Mouse (Mus musculus): ENCODE measurements around the gene Iqschfp.
A peak's percentile ranks its signal among the peaks of the same experiment; 100 is the strongest.

The Iqschfp gene

DNA sequence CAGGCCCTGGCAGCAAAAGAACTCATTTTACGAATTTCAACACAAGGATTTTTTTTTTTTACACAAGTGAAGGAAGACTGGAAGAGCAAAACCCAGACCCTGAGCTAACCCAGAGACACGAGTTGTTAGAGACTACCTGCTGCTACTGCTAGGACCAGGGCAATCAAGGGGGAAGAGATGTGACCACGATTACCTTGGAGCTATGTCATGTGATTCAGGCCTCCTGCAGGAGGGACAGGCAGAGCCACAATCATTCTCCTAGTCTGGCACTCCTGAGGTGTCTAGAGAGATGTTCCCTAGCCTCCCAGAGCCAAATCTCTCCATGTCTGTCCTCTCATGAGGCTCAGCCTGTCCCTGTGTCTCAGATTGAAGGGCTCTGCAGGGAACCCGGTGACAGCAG, 634.4 kb downstream of the Iqschfp start:
- DNase-seq (ENCODE audit: low read depth, low spot score) = no peak

DNA sequence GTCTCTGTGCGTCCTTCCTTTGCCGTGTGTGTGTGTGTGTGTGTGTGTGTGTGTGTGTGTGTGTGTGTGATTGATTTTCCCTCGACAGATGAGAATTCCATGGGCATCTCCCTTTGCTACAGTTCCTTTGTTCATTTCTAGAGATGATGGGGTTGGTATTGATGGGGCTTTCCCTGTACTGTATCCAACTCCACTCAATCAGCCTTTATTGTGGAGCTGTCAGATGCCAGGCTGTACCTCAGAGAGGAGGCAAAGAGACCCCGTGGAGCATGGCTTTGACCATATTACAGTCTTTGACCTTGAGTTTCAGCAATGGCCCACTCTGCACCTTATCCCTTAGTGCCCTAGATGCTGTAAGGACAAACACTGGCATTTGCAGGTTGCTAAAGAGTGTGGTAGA, 635.1 kb downstream of the Iqschfp start:
- no peak for DNase-seq (ENCODE audit: low read depth, low spot score)

DNA sequence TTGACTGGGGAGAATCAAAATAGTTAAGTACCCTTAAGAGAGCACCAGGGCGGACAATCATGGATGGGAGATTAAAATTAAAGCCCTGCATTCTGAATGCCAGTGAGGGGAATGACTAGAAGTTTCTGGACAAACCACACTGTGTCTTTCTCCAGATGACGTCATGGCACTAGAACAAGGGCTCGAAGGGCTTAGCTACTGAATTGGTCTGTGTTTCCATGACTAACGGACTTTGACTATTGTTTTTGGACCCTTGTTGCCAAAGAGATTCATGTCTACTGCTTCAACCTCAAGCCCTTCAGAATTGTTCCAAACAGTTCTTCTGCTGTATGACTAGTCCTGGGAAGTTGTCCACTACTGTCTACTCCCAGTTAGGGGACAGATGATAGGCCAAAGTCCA, 639.9 kb downstream of the Iqschfp start:
- no peak for DNase-seq (ENCODE audit: low read depth, low spot score)

DNA sequence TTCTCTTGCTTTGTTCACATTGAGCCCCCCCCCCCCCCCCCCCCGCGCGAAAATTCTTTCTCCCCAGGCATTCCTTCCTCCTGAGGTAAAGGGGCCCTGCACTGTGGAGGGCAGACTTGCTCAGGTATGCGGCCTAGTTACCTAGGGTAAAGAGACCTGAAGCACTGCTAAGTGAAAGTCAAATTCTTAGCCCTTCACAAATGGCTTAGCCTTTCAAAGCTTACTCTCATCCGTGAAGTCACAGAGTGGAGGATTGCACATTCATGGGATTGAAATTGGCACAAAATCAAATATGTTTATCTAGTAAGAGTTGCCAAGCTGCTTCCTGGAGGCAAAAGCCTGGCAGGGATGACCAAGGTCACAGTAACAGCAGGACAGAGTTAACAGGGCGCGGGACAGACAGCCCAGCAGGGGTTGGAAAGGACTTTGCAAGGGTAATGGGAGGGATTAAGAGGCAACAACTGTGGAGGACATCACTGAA, 642.6 kb downstream of the Iqschfp start:
- DNase-seq (ENCODE audit: low read depth, low spot score) = peak; percentile 74

DNA sequence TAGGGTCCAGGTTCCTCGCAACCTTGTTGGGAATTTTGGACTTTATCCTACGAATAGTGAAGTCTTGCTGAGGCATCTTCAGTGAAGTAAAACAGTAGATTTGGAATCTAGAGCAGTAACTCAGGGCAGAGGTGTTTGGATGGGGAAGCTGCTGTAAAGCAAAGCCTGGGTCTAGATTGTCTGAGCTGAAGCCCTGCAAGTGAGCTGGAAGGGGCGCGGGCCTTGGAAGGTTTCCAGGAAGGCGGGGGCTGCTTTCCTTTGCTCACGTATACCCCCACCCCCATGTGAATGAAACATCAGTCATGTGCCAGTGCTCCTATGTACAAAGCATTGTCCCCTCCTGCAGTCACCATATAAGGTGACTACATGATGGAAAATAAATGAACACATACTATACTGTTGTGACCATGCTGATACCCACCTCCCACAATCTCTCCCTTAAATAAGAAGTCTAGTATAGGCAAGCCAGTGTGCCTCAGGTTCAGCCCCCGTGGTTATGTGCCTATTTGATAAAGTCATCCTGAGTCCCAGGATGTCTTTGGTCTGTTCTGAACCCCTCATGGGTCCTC, 643.2 kb downstream of the Iqschfp start:
- DNase-seq (ENCODE audit: low read depth, low spot score) = no peak

DNA sequence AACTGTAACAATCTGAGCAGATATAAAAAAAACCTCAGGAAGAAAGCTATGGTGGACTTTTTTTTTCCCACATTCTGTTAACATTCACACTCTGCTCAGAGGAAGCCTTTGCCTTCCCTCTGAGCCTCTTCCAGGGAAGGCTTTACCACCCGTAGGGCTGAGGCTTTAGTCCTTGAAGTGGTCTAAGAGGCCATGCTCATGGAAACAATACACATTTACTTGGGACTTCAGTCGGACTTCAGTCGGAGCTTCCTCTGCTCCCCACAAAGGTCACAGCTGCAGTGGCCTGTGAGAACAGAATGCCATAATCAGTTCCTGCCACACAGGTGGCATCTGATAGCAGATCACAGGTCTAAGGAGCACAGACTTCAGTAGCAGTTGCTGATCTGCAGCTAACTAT, 644.0 kb downstream of the Iqschfp start:
- no peak for DNase-seq (ENCODE audit: low read depth, low spot score)

DNA sequence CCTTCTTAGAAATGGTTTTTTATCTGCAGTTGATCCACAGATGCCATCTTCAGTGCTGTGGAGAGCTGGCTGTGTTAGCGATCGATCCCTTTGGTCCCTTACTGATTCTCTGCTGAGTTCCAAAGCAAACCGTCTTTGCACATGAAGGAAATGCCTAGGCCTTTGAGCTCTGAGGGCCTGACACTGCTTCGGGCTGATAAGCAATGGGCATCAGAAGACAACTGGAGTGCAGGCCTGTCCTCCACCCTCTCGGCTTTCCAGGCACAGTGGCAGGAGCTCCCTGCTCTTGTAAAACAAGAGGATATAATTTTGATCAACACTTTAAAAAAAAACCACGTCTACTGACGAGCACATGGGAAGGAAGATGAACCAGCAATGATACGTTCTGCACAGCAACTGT, 649.7 kb downstream of the Iqschfp start:
- no peak for DNase-seq (ENCODE audit: low read depth, low spot score)

DNA sequence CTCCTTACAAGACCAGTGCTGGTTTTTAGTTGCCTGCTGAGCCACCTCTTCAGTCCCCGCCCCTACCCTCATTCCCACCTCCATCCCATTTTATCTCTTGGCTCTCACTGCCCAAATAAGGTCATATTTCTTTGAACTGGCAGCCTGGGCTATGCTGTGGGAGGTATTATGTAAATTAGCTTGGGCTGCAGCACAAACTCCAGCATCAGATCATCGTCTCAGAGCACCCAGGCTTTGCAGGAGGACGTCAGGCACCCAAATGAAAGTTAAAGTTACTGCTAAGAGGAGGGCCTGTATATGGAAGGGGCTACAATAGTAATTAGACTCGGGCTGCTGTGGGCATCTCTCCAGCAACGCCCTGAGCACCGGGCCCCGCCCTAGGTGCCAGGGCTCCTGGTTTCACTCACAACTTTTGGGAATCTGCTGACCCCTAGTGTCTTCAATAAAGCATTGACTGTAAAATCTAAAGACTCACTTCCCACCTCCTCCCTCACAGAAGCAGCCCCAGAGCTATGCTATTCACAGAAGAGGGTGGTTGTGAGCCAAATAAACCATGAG, 651.0 kb downstream of the Iqschfp start:
- peak; percentile 89 for DNase-seq (ENCODE audit: low read depth, low spot score)

DNA sequence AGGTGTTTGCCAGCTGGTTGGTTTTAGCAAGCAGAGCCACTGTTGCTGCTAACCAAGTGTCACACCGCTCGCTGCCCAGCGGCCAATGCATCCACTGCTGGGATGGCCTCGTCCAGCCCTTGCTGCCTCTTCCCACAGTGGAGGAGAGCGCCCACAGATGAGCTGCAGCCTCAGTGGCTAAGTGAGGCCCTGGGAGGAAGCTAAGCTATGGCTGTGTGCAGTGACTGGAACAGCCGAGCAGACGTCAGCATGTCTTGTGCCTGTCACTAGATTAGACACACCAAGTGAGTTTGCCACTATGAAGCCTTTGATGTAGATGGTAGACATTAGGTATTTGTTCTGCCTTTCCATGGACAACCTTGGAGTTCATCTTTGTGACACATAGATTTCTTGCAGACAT, 652.8 kb downstream of the Iqschfp start:
- no peak for DNase-seq (ENCODE audit: low read depth, low spot score)

DNA sequence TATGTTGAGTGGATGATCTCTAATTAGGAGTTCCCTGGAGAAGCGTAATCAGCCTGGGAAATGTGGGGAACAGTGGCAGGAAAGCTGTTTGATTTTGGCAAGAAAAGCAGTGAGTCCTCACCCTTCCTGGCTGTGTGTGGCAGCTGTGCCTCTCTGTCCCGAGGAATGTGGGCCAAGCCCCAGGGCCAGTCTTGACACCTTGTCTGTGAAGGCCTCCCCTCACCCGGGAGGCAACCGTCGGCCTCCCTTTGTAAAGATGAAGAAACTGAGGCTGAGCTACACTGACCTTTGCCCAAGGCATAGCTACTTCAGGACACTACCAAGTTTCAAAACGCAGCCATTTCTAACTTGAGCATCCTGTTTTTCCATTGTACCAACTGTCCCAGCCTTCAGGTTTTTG, 653.9 kb downstream of the Iqschfp start:
- DNase-seq (ENCODE audit: low read depth, low spot score) = no peak

DNA sequence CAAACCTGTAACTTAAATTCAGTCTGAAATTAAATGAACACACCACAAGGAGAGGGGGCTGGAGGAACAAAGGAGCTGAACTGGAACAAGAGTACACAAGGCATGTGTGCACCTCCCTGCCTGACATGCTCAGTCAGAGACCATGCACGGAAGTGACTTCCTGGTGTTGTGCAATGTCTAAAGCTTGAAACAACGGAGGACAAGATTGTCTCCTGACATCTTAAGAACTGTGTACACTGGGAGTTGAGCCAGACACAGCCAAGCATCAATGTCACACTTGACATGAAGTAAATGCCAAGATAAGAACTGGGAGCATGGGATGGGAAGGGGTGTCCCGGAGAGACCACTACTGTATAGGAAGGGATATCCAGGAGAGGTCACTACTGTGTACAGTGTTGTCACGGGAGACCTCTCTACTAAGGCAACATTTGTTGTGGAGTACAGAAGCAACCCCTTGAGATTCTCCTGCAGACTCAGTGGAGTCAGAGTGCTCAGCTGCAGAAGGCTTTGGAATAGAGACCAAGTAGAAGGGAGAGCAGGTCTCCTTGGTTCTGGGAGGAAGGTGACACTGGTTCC, 663.1 kb downstream of the Iqschfp start:
- DNase-seq (ENCODE audit: low read depth, low spot score) = no peak

DNA sequence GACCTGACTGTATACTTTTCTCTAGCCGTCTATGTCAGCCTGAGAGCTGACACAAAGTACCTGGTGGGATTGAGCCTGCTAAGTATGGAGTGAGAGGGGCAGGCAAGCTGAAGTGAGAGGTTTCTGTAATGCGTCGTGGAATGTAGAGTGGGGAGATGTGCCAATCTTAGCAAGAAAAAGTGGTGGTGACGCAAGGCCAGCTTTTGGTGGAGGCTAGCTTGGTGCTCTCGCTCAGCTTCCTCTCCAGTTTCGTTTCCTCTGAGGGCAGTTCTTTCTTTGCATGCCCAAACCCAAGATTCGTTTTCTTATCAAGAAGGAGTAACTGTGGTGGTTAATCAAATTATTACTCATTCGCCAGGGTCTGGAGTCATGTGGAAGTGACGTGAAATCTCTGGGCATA, 664.9 kb downstream of the Iqschfp start:
- DNase-seq (ENCODE audit: low read depth, low spot score) = no peak

DNA sequence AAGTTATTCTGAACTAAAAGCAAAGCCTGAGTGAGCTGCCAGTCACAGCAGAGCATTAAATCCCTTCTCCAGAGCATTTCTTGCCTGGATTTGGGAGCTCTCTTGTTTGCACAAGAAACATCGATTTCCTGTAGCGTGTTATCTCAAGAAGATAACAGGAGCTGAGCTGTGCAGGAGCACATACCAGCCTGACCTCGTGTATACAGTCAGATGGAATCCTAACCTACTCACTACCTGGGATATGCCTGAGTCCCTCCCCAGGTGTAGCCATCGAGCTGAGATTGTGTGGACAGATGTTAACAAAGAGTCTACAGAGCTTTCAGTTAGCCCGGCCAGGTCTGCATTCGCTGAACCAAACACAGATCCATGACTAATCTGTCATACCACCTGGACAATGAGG, 666.7 kb downstream of the Iqschfp start:
- DNase-seq (ENCODE audit: low read depth, low spot score) = no peak

DNA sequence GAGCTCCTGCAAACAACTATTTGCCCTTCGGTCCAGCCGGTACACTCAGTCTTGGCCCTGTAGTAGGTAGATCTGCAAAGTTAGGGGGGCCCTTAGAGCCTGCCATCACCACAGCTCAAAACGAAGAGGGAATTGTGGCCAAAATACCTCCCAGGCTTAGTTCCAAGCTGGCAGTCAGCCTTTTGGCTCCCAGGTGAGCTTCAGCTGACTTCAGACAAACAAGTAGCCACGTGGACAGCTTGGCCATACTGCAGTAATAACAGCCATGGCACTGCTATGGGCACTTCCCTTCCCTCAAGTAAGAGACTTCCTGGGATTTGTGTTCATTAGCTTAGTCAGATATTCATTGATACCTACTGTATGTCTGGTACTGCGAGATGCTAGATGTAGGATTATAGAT, 668.0 kb downstream of the Iqschfp start:
- DNase-seq (ENCODE audit: low read depth, low spot score) = no peak

DNA sequence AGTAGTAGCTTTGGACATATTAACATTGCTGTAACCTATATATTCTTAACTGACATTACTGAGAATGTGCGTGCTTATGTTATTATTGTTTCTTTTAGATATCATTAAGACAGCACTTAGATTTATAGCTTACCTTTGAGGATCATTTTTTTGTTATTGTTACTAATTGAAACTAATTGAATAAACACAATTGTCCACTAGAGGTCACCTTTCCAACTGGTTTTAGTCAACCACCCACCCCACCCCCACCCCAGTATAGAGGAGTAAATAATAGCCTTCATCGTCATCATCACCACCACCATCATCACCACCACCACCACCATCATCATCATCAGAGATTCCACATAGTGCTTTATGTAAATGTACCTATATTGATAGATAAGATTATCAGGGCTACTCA, 670.8 kb downstream of the Iqschfp start:
- no peak for DNase-seq (ENCODE audit: low read depth, low spot score)

DNA sequence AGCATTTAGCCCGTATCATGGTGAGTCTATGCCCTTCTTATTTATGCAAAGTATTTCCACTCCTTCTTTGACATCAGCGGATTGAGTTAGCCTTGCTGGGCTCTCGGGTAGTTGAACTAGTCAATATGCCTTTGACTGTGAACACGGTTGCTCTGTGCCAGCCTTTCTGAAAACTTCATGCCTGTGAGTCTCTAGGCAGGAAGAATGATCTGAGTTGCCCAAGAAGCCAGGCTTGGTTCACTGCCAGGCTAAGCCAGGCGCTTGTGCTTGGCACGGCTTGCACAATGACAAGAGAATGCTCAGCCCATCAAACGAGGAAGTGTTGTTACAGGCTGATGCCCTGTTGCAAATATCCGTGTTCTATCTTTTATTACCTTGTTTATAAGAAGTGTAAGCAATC, 671.9 kb downstream of the Iqschfp start:
- DNase-seq (ENCODE audit: low read depth, low spot score) = no peak

DNA sequence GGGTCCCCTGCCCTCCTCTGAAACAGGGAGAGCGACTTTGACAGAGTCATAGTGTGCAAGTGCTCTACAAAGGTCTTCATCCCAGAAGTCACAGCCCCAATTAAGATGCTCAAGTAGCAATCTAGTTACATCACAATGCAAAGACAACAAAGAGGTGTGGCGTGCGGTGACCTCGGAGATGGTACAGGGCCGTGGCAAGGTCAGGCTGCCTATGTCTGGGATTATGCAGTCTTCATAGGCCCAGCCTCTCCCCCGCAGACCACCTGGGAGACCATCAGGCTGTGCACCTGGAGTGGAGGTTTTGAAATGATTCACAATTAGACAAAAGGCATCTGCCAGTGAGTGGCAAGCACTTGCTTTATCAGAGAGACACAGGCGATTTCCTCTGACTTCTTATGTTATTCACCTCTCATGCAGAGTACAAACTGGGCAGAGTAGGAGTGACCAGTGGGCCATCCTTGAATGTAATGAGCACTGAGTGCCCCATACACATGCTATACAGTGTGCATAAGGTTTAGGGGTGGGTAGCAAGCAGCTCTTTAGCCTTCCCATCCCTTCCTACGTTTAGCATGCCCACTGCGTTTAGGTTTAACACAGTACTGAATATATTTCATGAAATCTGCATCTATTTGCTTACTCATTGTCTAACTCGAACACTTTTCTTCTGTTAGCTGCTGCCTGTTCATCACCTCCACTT, 673.1 kb downstream of the Iqschfp start:
- DNase-seq (ENCODE audit: low read depth, low spot score) = no peak

DNA sequence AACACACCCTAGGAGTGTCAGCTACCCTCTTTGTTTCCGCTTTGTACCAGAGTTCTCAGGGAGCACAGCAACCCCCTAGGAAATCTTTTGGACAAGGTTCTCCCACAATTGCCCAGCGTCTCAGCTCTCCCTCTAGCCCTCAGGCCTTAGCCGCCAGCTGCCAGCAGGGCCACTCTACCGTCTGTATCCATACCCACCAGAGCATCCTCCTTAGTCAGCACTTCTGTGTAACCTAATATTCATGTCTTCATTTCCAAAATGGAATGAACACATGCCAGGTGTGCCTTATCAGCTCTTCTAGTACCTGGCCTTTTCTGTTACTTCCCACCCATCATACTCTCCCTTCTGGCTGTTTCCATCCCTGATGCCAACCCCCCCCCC, 673.6 kb downstream of the Iqschfp start:
- DNase-seq (ENCODE audit: low read depth, low spot score) = no peak

DNA sequence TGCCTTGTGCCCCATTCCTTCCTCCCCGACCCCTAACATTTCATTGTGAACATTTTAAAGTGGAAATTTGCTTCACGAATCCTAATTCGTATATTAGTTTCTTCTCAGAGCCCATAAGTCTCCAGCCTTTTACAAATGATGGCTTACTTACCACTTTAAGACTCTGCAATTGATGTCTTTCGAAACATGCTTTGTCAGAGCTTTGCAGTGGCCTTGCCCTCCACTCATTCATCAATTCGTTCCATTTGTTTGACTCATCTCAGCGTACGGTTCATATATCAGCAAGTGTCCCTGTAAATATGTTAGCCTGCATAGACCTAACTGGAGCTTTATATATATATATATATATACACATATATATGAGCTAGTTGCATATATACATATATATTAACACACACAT, 675.5 kb downstream of the Iqschfp start:
- peak; percentile 56 for DNase-seq (ENCODE audit: low read depth, low spot score)

DNA sequence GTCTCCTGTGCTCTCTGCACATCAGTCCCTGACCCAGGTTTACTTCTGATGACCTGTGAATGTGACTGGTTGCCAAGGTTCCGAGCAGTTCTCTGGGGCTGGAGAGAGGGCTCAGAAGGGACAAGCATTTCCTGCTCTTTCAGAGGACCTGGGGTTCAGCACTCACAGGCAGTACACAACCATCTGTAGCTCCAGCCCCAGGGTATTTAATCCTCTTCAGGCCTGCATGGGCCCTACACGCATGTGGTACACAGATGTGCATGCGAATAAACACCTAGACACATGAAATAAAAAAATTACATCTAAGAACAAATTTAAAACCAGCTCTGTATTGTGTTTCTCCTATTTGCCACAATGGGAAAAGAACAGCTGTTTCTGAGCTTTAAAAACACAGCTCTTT, 676.1 kb downstream of the Iqschfp start:
- no peak for DNase-seq (ENCODE audit: low read depth, low spot score)

DNA sequence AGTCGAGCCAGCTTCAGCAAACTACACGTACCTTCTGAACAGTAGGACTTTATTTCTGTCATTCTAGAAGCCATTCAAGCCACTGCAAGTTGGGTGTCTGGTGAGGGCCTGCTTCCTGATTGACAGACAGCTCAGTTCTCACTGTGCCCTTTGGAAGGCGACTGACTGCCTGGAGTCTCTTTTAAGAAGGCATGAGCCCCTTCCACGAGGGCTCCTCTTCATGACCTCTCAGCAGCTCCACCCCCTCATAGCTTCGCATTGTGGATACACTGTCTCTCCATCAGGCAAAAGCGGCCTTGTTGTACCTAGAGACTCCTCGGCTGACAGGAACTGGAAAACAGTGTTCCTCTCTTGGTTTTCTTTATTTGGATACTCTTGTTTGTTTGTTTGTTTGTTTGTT, 676.7 kb downstream of the Iqschfp start:
- DNase-seq (ENCODE audit: low read depth, low spot score) = no peak

DNA sequence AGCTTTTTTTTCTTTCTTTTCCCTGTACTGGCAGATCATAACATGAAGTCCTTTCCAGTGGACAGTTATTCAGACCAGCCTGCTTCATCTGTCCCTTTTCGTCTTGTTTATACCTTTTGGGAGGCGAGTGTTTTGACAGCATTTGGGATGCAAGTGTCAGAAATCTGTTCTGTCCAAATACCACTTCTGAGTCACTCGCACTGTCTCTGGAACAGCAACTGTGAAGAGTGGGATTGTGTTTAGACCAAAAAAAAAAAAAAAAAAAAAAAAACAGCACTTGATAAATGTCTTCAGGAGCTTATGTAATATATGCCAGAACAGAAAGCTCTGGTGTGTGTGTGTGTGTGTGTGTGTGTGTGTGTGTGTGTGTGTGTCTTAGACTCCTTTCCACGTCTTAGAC, 678.3 kb downstream of the Iqschfp start:
- no peak for DNase-seq (ENCODE audit: low read depth, low spot score)

Measured in 3T3-L1 (cell line).